Mouse (Mus musculus) heart, postnatal 0 days (tissue): Measurements from ENCODE around the gene Rnf183. TPM values are rescaled to one million over a fixed set of nuclear protein-coding genes. Genes with fewer than 3 reads are reported as not detected.

Source experiments
- ATAC-seq: fragments of 200-750 bp; cut with Nextera tagmentation; 2 replicates; pipeline ENCODE4 v1.8.0; 2017; ENCODE audit warnings: low read depth, moderate number of reproducible peaks, moderate library complexity; ENCODE audit not compliant: insufficient read depth
- DNase-seq: peaks from one replicate; pipeline ENCODE4 v3.0.0-alpha.2; 2016; ENCODE audit warnings: low spot score
- H3K27ac ChIP-seq: fragments of 300-500 bp; sonication (generic); 2 replicates; pipeline ENCODE4 v1.5.1; 2014; ENCODE audit warnings: low read depth, mild to moderate bottlenecking
- H3K27me3 ChIP-seq: fragments of 300-500 bp; sonication (generic); 2 replicates; pipeline ENCODE4 v1.6.1; 2014; ENCODE audit warnings: low read length, mixed read lengths; ENCODE audit not compliant: control insufficient read depth, insufficient read depth
- H3K36me3 ChIP-seq: fragments of 300-500 bp; sonication (generic); replicated peaks from 2 replicates; pipeline ENCODE4 v1.6.1; 2014; ENCODE audit warnings: low read length, mixed read lengths; ENCODE audit not compliant: control insufficient read depth, insufficient read depth
- H3K4me1 ChIP-seq: fragments of 300-500 bp; sonication (generic); 2 replicates; pipeline ENCODE4 v1.6.1; 2014; ENCODE audit warnings: antibody characterized with exemption; ENCODE audit not compliant: control insufficient read depth, insufficient read depth
- H3K4me2 ChIP-seq: fragments of 300-500 bp; sonication (generic); 2 replicates; pipeline ENCODE4 v1.6.1; 2014; ENCODE audit warnings: low read depth, mild to moderate bottlenecking, low read length, moderate library complexity
- H3K4me3 ChIP-seq: fragments of 300-500 bp; sonication (generic); 2 replicates; pipeline ENCODE4 v1.5.1; 2014; ENCODE audit warnings: low read depth, low read length
- H3K9ac ChIP-seq: fragments of 300-500 bp; sonication (generic); replicated peaks from 2 replicates; pipeline ENCODE4 v1.6.1; 2014; ENCODE audit warnings: low read depth, low read length, mixed read lengths
- H3K9me3 ChIP-seq: fragments of 300-500 bp; sonication (generic); replicated peaks from 2 replicates; pipeline ENCODE4 v1.6.1; 2016; ENCODE audit warnings: low read length; ENCODE audit not compliant: control insufficient read depth
- CTCF ChIP-seq: IDR thresholded peaks from 2 replicates; pipeline ENCODE4 v1.5.1; 2016; ENCODE audit warnings: antibody characterized with exemption, control low read depth, low read depth
- EP300 ChIP-seq: IDR thresholded peaks from 2 replicates; pipeline ENCODE4 v1.6.1; 2016; ENCODE audit warnings: antibody characterized with exemption, low read depth
- WGBS: fragments of 180-500 bp; shearing (Covaris S2); extraction: QIAGEN DNeasy Blood & Tissue Kit; methylation state at CpG from one replicate; pipeline ENCODE4 v1.1.7; 2014; 5-methylcytosine and 5-hydroxymethylcytosine counted together
- polyA plus RNA-seq: library from polyadenylated mRNA; unstranded; fragments of >200 nt; fragmentation: Nextera tagmentation; extraction: Ambion mirVana; gene quantifications from 2 replicates; pipeline ENCODE4 v1.2.1, GENCODE M21; 2015
- total RNA-seq: library from RNA; depleted of rRNA; stranded (reverse); fragments of >200 nt; gene quantifications from 2 replicates; pipeline ENCODE4 v1.2.3, GENCODE M21; 2014; ENCODE audit warnings: low replicate concordance

Rnf183 gene
- total and polyA plus RNA-seq, 2 experiments from 2014 or later: not detected

DNA sequence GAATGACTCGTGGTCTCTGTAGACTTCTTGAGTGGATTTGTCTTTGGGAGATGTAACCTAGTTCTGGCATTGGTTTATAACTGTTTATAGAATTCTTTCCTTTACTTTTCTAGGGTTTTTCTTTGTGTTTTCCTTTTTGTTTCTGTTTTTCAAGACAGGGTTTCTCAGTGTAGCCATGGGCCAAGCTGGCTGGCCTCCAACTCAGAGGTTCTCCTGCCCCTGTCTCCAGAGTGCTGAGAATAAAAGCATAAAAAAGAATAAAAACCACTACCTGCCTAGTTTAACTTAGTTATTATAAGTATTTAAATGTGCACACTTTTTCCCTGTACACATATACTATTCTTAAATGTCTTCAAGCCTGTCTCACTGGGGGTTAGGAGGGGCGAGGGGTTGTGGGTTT, 24.7 kb downstream of the Rnf183 start:
- peaks cover 15% of the 10 kb centered on the region for H3K4me1 ChIP-seq
- 84% methylated on average over 2 of the region's 2 CpGs for WGBS
- H3K9me3 ChIP-seq: no peaks in the 10 kb centered on the region
- DNase-seq (no peak), ATAC-seq (no peak)
- TF ChIP-seq CTCF (no peak), EP300 (no peak)
- H3K27me3 ChIP-seq: no peaks in the 10 kb centered on the region
- H3K9ac ChIP-seq: no peak overlapping the region
- peak overlapping the region; percentile 72; the same call in 1 of the 2 replicates for H3K4me2 ChIP-seq
- no peak overlapping the region for H3K4me3 ChIP-seq
- H3K27ac ChIP-seq: no peak overlapping the region
- H3K36me3 ChIP-seq: peaks cover 40% of the 10 kb centered on the region

DNA sequence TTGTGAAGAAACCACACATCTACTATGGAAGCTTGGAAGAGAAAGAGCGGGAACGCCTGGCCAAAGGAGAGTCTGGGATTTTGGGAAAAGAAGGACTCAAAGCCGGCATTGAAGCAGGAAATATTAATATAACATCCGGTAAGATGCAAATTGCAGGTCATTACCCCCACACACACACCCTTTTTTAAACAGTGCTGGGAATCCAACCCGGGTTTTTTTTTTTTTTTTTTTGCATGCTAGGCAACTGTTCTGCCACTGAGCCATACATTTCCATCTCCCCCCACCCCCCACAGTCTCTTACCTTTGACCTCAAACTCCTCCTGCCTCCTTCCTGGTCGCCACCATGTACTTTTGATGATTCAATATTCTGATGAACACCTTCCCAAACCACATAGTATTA, 25.4 kb downstream of the Rnf183 start:
- H3K9ac ChIP-seq: peak overlapping the region; percentile 81
- H3K9me3 ChIP-seq: no peaks in the 10 kb centered on the region
- peak overlapping the region; percentile 72 for H3K4me2 ChIP-seq
- H3K27ac ChIP-seq: peak overlapping the region; percentile 90
- H3K4me1 ChIP-seq: peaks cover 15% of the 10 kb centered on the region
- H3K4me3 ChIP-seq: peak overlapping the region; percentile 64
- DNase-seq (no peak), ATAC-seq (no peak)
- H3K36me3 ChIP-seq: peaks cover 33% of the 10 kb centered on the region
- TF ChIP-seq CTCF: no peak
- TF ChIP-seq EP300: no peak
- WGBS: 25% methylated on average over 6 of the region's 6 CpGs
- no peaks in the 10 kb centered on the region for H3K27me3 ChIP-seq

DNA sequence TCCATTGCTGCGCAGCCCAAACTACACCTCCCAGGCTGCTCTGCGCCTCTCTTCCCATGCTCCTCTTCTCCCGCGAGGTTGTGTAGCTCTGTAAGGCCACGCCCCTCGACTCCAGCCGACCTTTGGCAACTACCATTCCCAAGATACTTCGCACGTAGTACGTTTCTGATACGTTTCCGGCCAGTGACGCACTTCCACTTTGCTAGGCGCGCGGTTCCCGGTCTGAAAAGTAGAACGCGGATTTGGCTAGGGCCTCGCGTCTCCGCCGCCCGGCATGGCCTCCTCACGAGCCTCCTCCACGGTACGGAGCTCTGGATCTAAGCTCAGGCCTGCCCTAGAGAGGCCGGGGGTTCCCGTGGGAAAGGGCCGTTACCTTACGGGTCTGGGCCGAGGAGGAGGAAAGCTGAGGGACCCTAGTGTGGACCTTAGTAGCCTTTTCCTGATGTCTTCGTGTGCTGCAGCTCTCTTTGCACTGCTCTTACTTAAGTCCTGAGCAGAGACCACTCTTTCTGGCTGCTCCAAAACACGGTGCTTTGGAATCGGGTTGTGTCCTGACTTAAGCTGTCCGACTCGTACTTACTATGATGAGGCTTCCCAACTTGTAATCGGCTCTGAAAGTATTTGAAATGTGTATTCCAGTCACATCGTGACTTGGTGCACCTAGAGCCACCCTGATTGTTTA, 26.3 kb downstream of the Rnf183 start, which contains the start of the genes Cdc26 and Prpf4:
Cdc26 (minus strand) TSS at position 42 of the 682 bp plus-strand sequence.
Prpf4 (plus strand) TSS at position 197 of the 682 bp plus-strand sequence.
- WGBS: under 1% methylated on average over 39 of the region's 39 CpGs
- H3K4me1 ChIP-seq: peaks cover 15% of the 10 kb centered on the region

DNA sequence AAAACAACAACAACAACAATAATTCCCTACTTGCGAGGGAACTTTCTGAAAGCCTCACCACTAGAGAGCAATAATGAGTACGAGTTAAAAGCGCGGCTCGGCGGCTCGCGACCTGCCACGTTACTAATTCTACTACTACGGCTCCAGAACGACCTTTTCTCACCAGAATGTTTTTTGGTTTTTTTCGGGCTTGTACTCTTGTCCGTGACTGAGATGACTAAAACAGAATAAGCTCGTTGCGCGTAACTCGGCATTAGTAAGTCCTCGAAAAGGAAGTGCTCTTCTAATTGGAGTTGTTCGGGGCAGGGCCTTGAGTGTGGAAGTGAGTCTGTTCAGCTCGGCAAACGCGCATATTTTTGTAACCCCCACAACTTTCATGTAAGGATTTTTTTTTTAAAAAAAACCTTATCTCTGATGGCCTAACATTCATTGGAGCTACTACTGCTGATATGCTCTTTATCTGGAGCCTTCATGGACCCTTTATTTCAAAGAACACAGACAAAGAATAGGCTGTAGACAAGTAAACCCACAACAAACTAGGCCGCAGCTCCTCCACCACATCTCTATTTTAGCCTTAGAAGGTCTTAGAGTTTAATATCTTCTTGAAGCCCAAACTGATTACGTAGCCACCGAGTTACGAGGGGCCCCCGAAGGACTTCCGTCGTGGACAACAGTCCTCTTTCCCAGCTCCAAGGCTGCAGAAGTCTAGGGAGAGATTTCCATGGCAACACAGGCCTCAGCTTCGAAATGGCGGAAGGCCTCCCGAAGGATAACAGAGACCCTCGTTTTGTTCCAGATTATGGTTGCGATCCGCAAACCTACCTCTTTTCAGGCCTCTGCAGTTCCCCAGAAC, 27.1 kb downstream of the Rnf183 start:
- Histone ChIP-seq H3K9me3 (no peaks in the 10 kb centered on the region), H3K36me3 (peaks cover 22% of the 10 kb centered on the region), H3K27ac (peak overlapping the region; percentile 88), H3K9ac (peak overlapping the region; percentile 81), H3K4me1 (peaks cover 15% of the 10 kb centered on the region), H3K4me2 (peak overlapping the region; percentile 69), H3K4me3 (peak overlapping the region; percentile 64), H3K27me3 (no peaks in the 10 kb centered on the region)
- TF ChIP-seq CTCF (peak; percentile 58), EP300 (no peak)
- peak; percentile 42 for ATAC-seq
- WGBS: under 1% methylated on average over 35 of the region's 35 CpGs
- peak; percentile 71 for DNase-seq

More for the DNA sequence above, 26.3 kb downstream of the Rnf183 start, which contains the start of the genes Cdc26 and Prpf4:
- peak within 1 kb of the TSS; percentile 64 for H3K4me3 ChIP-seq
- ATAC-seq (peak; percentile 99), DNase-seq (peak; percentile 99)
- no peak for TF ChIP-seq CTCF
- no peak for TF ChIP-seq EP300
- H3K36me3 ChIP-seq: peaks cover 27% of the 10 kb centered on the region
- peak within 1 kb of the TSS; percentile 81 for H3K9ac ChIP-seq
- H3K4me2 ChIP-seq: peak within 1 kb of the TSS; percentile 72
- no peaks in the 10 kb centered on the region for H3K9me3 ChIP-seq
- no peaks in the 10 kb centered on the region for H3K27me3 ChIP-seq
- H3K27ac ChIP-seq: peak within 1 kb of the TSS; percentile 90

DNA sequence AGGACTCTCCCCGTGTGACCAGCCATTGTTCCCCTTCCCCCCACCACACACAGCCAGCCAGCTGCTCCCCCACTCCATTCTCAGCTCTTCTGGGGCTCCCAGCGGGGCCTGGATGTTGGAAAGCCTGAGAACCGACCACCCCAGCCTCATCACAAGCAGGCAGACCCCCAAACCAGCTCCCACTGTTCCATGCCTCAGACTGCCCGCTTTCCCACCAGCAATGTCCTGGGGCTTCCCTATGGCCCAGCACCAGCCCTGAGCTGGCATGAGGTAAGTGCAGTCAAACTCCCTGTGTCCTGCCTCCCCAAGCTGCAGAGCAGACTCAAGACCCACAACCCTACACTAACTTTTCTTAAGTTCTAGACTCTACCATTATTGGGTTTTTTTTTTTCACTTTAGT, 28.9 kb downstream of the Rnf183 start:
- H3K4me3 ChIP-seq: no peak overlapping the region
- DNase-seq: no peak
- H3K9me3 ChIP-seq: no peaks in the 10 kb centered on the region
- 74% methylated on average over 4 of the region's 4 CpGs for WGBS
- no peak overlapping the region for H3K27ac ChIP-seq
- no peak for ATAC-seq
- H3K4me1 ChIP-seq: peaks cover 15% of the 10 kb centered on the region
- no peak for TF ChIP-seq CTCF
- no peak for TF ChIP-seq EP300
- H3K9ac ChIP-seq: no peak overlapping the region
- no peak overlapping the region for H3K4me2 ChIP-seq
- peaks cover 20% of the 10 kb centered on the region for H3K36me3 ChIP-seq
- H3K27me3 ChIP-seq: no peaks in the 10 kb centered on the region
